In the genomic region with DNA sequence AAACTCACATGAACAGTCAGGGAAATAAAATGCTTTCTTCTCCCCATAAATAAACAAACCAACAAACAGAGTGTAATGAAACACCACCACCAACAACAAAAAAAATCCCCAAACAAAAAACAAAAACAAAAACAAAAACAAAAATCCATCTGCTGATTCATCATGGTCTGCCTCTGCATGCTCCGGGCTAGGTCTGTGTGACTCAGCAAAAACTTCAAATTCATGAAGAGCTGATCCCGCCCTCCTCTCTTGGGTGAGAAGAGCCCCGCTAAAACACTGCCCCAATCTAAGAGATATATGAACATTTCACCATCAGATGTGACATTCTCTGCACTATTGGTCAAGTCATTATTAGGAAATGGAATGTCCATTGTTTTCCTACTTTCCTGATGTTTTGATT, we compare ENCODE assay signal across 21 mouse cellular contexts. TPM values are rescaled to one million over a fixed set of nuclear protein-coding genes. Genes with fewer than 3 reads are reported as not detected.
A peak's percentile ranks its signal among the peaks of the same experiment; 100 is the strongest.
DNase-seq lines count a peak whose midpoint lies in the region; ATAC-seq and TF ChIP-seq lines count a peak whose summit lies in the region.
"Had no signal": no experiment of that assay in that cellular context is flagged by ENCODE, and none has a peak within 500 bp of the region (broad histone marks: within the 10 kb centered on the region; RNA-seq: fewer than 3 reads in every experiment).

No protein-coding gene starts in this region.

- DNase-seq in adrenal gland, adult (ENCODE audit: inconsistent age in 2 of 2, low spot score in 1 of 2), result peak; percentile 15 to 51
- no peak for DNase-seq in adrenal gland, postnatal 25 days
- DNase-seq in lung, postnatal 0 days (ENCODE audit: low spot score), result peak; percentile 7
- no peak for DNase-seq in lung, postnatal 10 days
- no peak for DNase-seq in right cerebral cortex, postnatal 25 days
- DNase-seq in thymus, postnatal 25 days, result no peak
- DNase-seq in kidney, postnatal 10 days, result no peak
- DNase-seq: adrenal gland, adult 8-10 months; cerebellum, postnatal 10 days; gastrocnemius, postnatal 36 days; heart, postnatal 14 days; right cerebral cortex, postnatal 4 days had no signal

- no peak for TF ChIP-seq CTCF in lung, postnatal 0 days (IDR thresholded peaks at IDR 0.05)

- no peaks in the 10 kb centered on the region; the same call in 1 of the 2 replicates for H3K4me1 ChIP-seq in lung, postnatal 0 days (ENCODE audit: insufficient read depth, low read depth, low read length)
- H3K4me1 ChIP-seq: liver, embryonic 15.5 days had no signal

- no peaks in the 10 kb centered on the region for H3K27me3 ChIP-seq in lung, postnatal 0 days (replicated peaks; ENCODE audit: insufficient read depth, low read length)
- H3K27me3 ChIP-seq: forebrain, embryonic 13.5 days; hindbrain, embryonic 13.5 days; intestine, embryonic 15.5 days; kidney, embryonic 15.5 days; neural tube, embryonic 12.5 days had no signal

- no peaks in the 10 kb centered on the region for H3K9me3 ChIP-seq in lung, postnatal 0 days (ENCODE audit: low read length)
- H3K9me3 ChIP-seq: forebrain, embryonic 13.5 days; hindbrain, embryonic 13.5 days; intestine, embryonic 15.5 days; kidney, embryonic 15.5 days; limb, embryonic 10.5 days; liver, embryonic 15.5 days; neural tube, embryonic 12.5 days had no signal

- H3K36me3 ChIP-seq in lung, postnatal 0 days (ENCODE audit: insufficient read depth, low read length), result no peaks in the 10 kb centered on the region
- H3K36me3 ChIP-seq: hindbrain, embryonic 13.5 days; intestine, embryonic 15.5 days; kidney, embryonic 15.5 days; limb, embryonic 10.5 days; liver, embryonic 15.5 days; neural tube, embryonic 12.5 days had no signal

- no peak overlapping the region for H3K9ac ChIP-seq in lung, postnatal 0 days (replicated peaks; ENCODE audit: low read depth)
- H3K9ac ChIP-seq: forebrain, embryonic 13.5 days; hindbrain, embryonic 13.5 days; intestine, embryonic 15.5 days; kidney, embryonic 15.5 days; liver, embryonic 15.5 days; neural tube, embryonic 12.5 days had no signal

- H3K4me2 ChIP-seq in lung, postnatal 0 days (replicated peaks; ENCODE audit: low read depth, low read length), result no peak overlapping the region
- H3K4me2 ChIP-seq: forebrain, embryonic 13.5 days; heart, embryonic 11.5 days; hindbrain, embryonic 13.5 days; intestine, embryonic 15.5 days; kidney, embryonic 15.5 days; liver, embryonic 15.5 days; neural tube, embryonic 12.5 days had no signal

- no peak for ATAC-seq in lung, postnatal 0 days
- ATAC-seq in common myeloid progenitor, adult 5-6 weeks (replicated peaks; ENCODE audit: low read depth, poor library complexity, severe bottlenecking), result peak; percentile 51; the same call in 1 of the 2 replicates
- ATAC-seq: forebrain, embryonic 13.5 days; intestine, embryonic 15.5 days had no signal

- WGBS in lung, postnatal 0 days, result 68% methylated on average over 3 of the region's 3 CpGs

- no peak overlapping the region for H3K27ac ChIP-seq in lung, postnatal 0 days (ENCODE audit: low read length)
- H3K27ac ChIP-seq: forebrain, embryonic 13.5 days; hindbrain, embryonic 13.5 days; intestine, embryonic 15.5 days; kidney, embryonic 15.5 days; limb, embryonic 10.5 days; liver, embryonic 15.5 days; neural tube, embryonic 12.5 days had no signal

- no peak overlapping the region for H3K4me3 ChIP-seq in lung, postnatal 0 days (ENCODE audit: low read depth, low read length)
- H3K4me3 ChIP-seq: forebrain, embryonic 13.5 days; hindbrain, embryonic 13.5 days; intestine, embryonic 15.5 days; kidney, embryonic 15.5 days; limb, embryonic 10.5 days; liver, embryonic 15.5 days; neural tube, embryonic 12.5 days had no signal

- TF ChIP-seq EP300 in lung, postnatal 0 days (IDR thresholded peaks at IDR 0.05), result no peak

RNA-seq across cellular contexts. Expression of gene Abca8b, which starts 4.4 kb away (rescaled TPM):
- 5.5 and 6.6 TPM in 2 replicates for total RNA-seq in adrenal gland, postnatal 25 days (2021)
- 0.54 and 0.70 TPM in 2 replicates for polyA plus RNA-seq in lung, postnatal 0 days (2015; fragmentation: Nextera tagmentation; extraction: Ambion mirVana)
- not detected in 2 replicates for total RNA-seq in common myeloid progenitor, adult 5-6 weeks (2017)

Comparison
In these comparisons a context has a peak if more than half of its experiments do, and no peak if none do; other contexts are left out.
1. DNase-seq: peak in adrenal gland, adult (2 of 2) and lung, postnatal 0 days (single experiment); none in adrenal gland, postnatal 25 days (single experiment), lung, postnatal 10 days (single experiment), right cerebral cortex, postnatal 25 days (single experiment), thymus, postnatal 25 days (single experiment) and kidney, postnatal 10 days (single experiment).